Mouse (Mus musculus): ENCODE measurements around the gene Ctnnd1.

DNA sequence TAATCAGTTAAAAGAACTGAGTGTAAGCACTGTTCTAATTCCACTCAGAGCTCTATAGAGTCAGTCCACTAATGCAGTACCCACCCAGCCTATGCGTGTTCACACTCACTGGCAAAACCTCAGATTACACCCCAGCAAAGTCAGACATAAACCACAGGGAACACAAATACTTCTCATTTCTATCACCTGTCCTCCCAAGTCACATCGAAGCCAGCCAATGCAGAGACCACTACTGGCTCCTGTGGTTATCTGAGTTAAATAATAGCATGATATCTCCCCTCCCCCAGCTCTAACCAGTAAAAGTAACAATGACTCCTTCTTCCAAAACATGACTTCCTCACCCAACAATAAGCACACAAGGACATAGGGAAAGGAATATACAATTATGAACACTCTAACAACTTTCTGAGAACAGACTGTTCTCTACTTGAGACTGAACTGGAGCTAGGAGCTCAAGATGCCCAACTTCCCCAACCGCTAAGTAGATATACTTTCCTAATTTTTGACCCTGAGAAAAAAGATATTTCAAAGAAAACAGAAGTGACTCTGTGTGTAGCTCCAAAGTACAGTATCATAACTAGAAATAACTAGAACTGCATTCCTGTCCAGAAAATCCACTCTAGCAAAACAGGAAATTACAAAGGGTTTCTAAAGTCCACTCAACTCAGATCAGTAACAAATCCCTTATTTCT, 27.0 kb downstream of the Ctnnd1 start:
- TF ChIP-seq POLR2A (IDR thresholded peaks at IDR 0.05; ENCODE audit: insufficient read depth, low read depth, low read length), result no peak
- TF ChIP-seq CTCF (IDR thresholded peaks at IDR 0.05; ENCODE audit: insufficient read depth, low read depth, low read length), result no peak
